Mouse (Mus musculus) intestine, embryonic 15.5 days (tissue): ENCODE results near the gene Olfr370. TPM values are rescaled to one million over a fixed set of nuclear protein-coding genes. Genes with fewer than 3 reads are reported as not detected.

Experiments
- ATAC-seq: fragments of 200-750 bp; cut with Nextera tagmentation; 2 replicates; pipeline ENCODE4 v1.8.0; 2017; ENCODE audit warnings: moderate TSS enrichment, moderate library complexity
- H3K27ac ChIP-seq: fragments of 300-500 bp; sonication (generic); 2 replicates; pipeline ENCODE4 v1.5.1; 2015; ENCODE audit warnings: mild to moderate bottlenecking, inconsistent platforms
- H3K27me3 ChIP-seq: fragments of 300-500 bp; sonication (generic); replicated peaks from 2 replicates; pipeline ENCODE4 v1.6.1; 2015; ENCODE audit warnings: inconsistent platforms
- H3K36me3 ChIP-seq: fragments of 300-500 bp; sonication (generic); 2 replicates; pipeline ENCODE4 v1.6.1; 2015; ENCODE audit warnings: inconsistent platforms
- H3K4me1 ChIP-seq: fragments of 300-500 bp; sonication (generic); replicated peaks from 2 replicates; pipeline ENCODE4 v1.6.1; 2015; ENCODE audit warnings: inconsistent platforms
- H3K4me2 ChIP-seq: fragments of 300-500 bp; sonication (generic); replicated peaks from 2 replicates; pipeline ENCODE4 v1.6.1; 2015; ENCODE audit warnings: mild to moderate bottlenecking, inconsistent platforms
- H3K4me3 ChIP-seq: fragments of 300-500 bp; sonication (generic); replicated peaks from 2 replicates; pipeline ENCODE4 v1.5.1; 2015; ENCODE audit warnings: inconsistent platforms
- H3K9ac ChIP-seq: fragments of 300-500 bp; sonication (generic); 2 replicates; pipeline ENCODE4 v1.6.1; 2015; ENCODE audit warnings: inconsistent platforms
- H3K9me3 ChIP-seq: fragments of 300-500 bp; sonication (generic); 2 replicates; pipeline ENCODE4 v1.6.1; 2016; ENCODE audit warnings: inconsistent platforms
- WGBS: fragments of 180-500 bp; shearing (Covaris S2); methylation state at CpG from one replicate; pipeline ENCODE4 v1.1.7; 2015; 5-methylcytosine and 5-hydroxymethylcytosine counted together
- polyA plus RNA-seq: library from polyadenylated mRNA; unstranded; fragments of >200 nt; fragmentation: Nextera tagmentation; extraction: Ambion mirVana; gene quantifications from 2 replicates; pipeline ENCODE4 v1.2.1, GENCODE M21; 2015

The Olfr370 gene
- polyA plus RNA-seq, 1 experiment from 2014 or later: not detected

- 49% methylated on average over 9 of the region's 9 CpGs for WGBS
- Histone ChIP-seq H3K9me3 (no peaks in the 10 kb centered on the region), H3K27me3 (no peaks in the 10 kb centered on the region), H3K4me1 (peaks cover 39% of the 10 kb centered on the region), H3K27ac (0 out of 2 replicates have a peak overlapping the region, but pooled peaks have one; percentile 13), H3K36me3 (peaks cover 9% of the 10 kb centered on the region; the same call in 1 of the 2 replicates), H3K4me3 (no peak overlapping the region), H3K4me2 (no peak overlapping the region), H3K9ac (no peak overlapping the region)
- peak; percentile 8; the same call in 1 of the 2 replicates for ATAC-seq
These were observed 41.8 kb downstream of the Olfr370 start for GRCm38 (mm10) chr8:83577384-83577791.

DNA sequence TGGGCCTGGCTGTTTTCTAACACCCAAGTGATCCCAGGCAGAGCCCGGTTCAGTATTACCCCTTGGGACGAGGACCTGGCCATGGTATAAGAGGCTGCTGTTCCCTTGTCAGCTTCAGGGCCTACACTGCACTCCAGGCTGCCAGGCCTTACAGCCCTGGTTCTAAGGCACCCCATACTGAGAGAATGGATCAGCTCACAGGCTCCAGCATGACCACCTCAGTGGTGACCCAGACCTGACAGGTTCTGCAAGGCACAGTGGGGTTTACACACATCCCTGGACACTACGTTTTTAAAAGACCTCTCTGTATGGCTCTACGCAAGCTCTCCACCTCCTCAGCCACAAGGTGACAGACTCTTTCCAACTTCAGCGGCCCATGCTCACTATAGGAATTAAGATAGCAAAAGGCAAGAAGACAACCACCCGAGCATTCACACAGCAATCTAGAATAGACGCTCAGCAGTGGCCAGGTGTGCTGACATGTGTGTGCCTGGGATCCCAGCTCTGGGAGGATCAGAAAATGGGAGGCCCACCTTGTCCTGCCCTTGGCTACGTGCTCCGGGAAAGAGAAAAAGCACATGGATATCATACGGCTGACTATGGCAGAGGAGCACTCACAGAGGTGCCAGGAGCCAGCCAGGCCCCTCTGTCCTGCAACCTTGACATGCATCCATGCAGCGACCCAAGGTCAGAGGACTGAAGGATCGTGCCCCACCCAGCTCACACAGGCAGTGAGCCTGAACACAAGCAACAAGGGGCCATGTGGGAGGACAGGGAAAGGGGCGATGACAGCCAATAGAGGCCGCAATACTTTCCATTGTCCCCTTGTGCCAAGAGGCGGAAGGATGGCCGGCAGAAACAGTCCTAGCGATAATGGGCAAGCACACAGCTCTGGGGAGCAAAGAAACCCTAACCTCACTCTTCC is 42.8 kb downstream of the Olfr370 start:
- no peak overlapping the region for H3K27ac ChIP-seq
- WGBS: 66% methylated on average over 17 of the region's 17 CpGs
- H3K4me3 ChIP-seq: no peak overlapping the region
- H3K9ac ChIP-seq: no peak overlapping the region
- no peak overlapping the region for H3K4me2 ChIP-seq
- ATAC-seq: no peak
- peaks cover 45% of the 10 kb centered on the region for H3K4me1 ChIP-seq
- H3K27me3 ChIP-seq: no peaks in the 10 kb centered on the region
- no peaks in the 10 kb centered on the region for H3K9me3 ChIP-seq
- peaks cover 5% of the 10 kb centered on the region; the same call in 1 of the 2 replicates for H3K36me3 ChIP-seq

DNA sequence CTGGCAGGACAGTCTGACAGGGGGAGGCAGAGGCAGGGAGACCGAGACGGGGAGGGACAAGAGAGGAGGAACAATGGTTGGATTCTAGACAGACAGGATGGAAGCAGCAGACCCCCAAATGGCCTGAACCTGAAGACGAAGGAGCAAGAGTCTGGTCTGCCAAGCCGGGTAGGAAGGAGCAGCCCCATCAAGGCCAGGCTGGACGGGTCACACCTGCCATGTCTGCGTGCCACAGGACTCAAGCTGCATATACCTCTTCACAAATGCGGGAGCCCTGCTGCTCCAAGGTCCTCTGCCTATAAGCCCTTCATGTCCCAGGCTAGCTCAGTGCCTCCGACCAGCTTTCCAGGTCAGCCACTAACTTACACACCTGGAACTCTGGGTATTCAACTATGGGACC is 44.1 kb downstream of the Olfr370 start:
- WGBS: 82% methylated on average over 8 of the region's 8 CpGs
- H3K27me3 ChIP-seq: no peaks in the 10 kb centered on the region
- H3K4me3 ChIP-seq: no peak overlapping the region
- no peak overlapping the region for H3K4me2 ChIP-seq
- H3K36me3 ChIP-seq: peaks cover 11% of the 10 kb centered on the region; the same call in 1 of the 2 replicates
- no peak overlapping the region for H3K27ac ChIP-seq
- peaks cover 45% of the 10 kb centered on the region for H3K4me1 ChIP-seq
- H3K9me3 ChIP-seq: no peaks in the 10 kb centered on the region
- H3K9ac ChIP-seq: no peak overlapping the region
- no peak for ATAC-seq

DNA sequence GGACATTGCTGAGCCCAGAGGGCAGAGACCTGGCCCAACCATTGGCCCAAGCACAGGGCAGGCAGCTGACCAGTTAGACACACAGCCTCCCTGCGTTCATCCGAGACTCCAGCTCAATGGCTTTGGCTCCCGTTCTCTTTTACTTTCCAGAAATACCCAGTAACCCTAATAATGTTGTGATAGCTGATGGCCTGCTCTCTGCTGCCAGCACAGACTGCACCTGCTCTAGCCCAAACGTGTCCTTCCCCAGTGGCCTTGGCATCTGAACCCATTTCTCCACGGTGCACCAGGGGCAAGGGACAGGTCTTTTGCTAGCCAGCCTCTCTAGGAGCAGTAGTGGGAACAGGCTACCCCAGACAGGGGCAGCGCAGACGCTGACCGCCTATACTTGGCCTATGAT is 45.2 kb downstream of the Olfr370 start:
- Histone ChIP-seq H3K36me3 (peaks cover 11% of the 10 kb centered on the region; the same call in 1 of the 2 replicates), H3K9me3 (no peaks in the 10 kb centered on the region), H3K9ac (no peak overlapping the region), H3K4me1 (peaks cover 50% of the 10 kb centered on the region), H3K27ac (no peak overlapping the region), H3K4me2 (no peak overlapping the region), H3K4me3 (no peak overlapping the region), H3K27me3 (no peaks in the 10 kb centered on the region)
- no peak for ATAC-seq
- 90% methylated on average over 8 of the region's 8 CpGs for WGBS

DNA sequence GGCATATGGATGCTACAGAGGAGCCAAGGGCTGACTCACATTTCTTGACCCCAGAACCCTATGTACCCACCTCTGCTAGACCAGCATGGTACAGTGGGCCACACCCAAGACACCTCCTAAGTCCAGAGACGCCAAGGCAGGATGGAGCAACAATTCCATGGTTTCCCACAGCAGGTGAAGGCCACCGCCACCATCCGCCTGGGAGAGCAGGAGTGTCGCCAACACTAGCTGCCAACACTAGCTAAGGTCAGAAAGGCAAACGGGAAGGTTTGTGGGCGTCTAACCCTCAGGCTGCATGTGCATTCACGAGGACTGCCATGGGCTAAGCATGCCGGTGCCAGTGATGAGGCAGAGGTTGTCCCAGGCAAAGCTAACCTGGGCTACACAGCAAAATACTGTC is 46.6 kb downstream of the Olfr370 start:
- Histone ChIP-seq H3K4me1 (peaks cover 40% of the 10 kb centered on the region), H3K27ac (no peak overlapping the region), H3K4me3 (no peak overlapping the region), H3K36me3 (peaks cover 11% of the 10 kb centered on the region; the same call in 1 of the 2 replicates), H3K27me3 (no peaks in the 10 kb centered on the region), H3K9ac (no peak overlapping the region), H3K4me2 (no peak overlapping the region), H3K9me3 (no peaks in the 10 kb centered on the region)
- WGBS: 87% methylated on average over 8 of the region's 8 CpGs
- ATAC-seq: no peak

DNA sequence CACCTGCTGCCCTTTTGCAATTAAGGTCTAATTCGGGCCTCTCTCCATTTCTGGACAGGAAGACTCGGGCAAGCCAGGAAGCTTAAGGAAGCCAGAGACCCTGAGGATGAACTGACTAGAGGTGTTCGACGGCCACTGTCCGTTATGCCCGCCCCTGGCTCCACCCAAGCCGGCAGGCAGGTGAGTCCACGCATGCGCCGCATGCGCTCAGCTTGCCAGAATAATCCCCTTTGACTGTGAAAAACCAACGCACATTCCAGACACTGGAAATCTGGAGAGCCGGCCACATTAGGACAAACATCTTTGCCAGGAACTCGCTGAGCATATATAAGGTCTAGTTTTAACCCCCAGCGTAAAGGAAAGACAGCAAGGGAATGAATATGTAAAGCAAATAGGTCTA is 47.7 kb downstream of the Olfr370 start:
- Histone ChIP-seq H3K27ac (no peak overlapping the region), H3K4me1 (peaks cover 35% of the 10 kb centered on the region), H3K36me3 (peaks cover 20% of the 10 kb centered on the region), H3K4me3 (no peak overlapping the region), H3K27me3 (no peaks in the 10 kb centered on the region), H3K4me2 (no peak overlapping the region), H3K9ac (no peak overlapping the region), H3K9me3 (no peaks in the 10 kb centered on the region)
- ATAC-seq: no peak
- 83% methylated on average over 15 of the region's 15 CpGs for WGBS

DNA sequence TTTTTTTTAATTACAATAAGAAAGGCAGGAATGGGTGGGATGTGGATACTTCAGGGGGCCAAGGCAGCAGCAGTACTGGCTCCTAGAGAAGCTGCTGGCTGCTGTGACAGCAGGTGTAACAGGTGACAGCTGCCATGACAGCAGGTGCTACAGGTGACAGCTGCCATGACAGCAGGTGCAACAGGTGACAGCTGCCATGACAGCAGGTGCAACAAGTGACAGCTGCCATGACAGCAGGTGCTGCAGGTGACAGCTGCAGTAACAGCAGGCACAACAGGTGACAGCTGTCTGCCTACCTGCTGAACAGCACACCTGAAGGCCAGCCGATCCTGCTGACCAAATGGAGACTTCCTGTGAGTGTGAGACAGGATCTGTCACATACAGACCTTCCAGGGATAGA is 49.2 kb downstream of the Olfr370 start:
- no peak overlapping the region for H3K4me3 ChIP-seq
- H3K27me3 ChIP-seq: no peaks in the 10 kb centered on the region
- no peak overlapping the region for H3K27ac ChIP-seq
- H3K4me2 ChIP-seq: no peak overlapping the region
- no peak for ATAC-seq
- no peak overlapping the region for H3K9ac ChIP-seq
- H3K36me3 ChIP-seq: peaks cover 22% of the 10 kb centered on the region
- 0 out of 2 replicates have a peak, but pooled peaks cover 26% of the 10 kb centered on the region for H3K4me1 ChIP-seq
- no peaks in the 10 kb centered on the region for H3K9me3 ChIP-seq
- WGBS: 83% methylated on average over 1 of the region's 1 CpGs

GRCm38 (mm10) chr8:83585333-83585732 is 49.8 kb downstream of the Olfr370 start:
- H3K4me1 ChIP-seq: 0 out of 2 replicates have a peak, but pooled peaks cover 28% of the 10 kb centered on the region
- H3K9ac ChIP-seq: no peak overlapping the region
- WGBS: 68% methylated on average over 3 of the region's 3 CpGs
- peaks cover 18% of the 10 kb centered on the region for H3K36me3 ChIP-seq
- H3K9me3 ChIP-seq: no peaks in the 10 kb centered on the region
- ATAC-seq: peak; percentile 34
- no peak overlapping the region for H3K27ac ChIP-seq
- H3K27me3 ChIP-seq: no peaks in the 10 kb centered on the region
- no peak overlapping the region for H3K4me2 ChIP-seq
- no peak overlapping the region for H3K4me3 ChIP-seq

- WGBS: 74% methylated on average over 6 of the region's 6 CpGs
These were observed 52.1 kb downstream of the Olfr370 start for GRCm38 (mm10) chr8:83587644-83588043.

DNA sequence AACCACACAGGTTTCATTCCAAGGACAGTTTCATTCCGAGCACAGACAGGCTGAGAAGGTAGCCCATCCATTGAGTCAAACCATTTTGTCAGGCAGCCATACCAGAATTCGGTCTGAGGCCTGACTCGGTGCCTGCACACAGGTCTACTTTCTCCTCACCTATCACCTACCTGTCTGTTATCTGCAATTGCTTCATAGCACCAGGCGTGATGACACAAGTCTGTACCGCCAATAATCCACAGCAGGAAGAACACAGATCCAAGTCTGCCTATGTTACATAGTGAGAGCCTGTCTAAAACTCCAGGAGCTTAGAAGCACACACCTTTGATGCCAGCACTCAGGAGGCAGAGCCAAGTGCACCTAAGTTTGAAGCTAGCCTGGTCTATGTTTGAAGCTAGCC is 53.3 kb downstream of the Olfr370 start:
- Histone ChIP-seq H3K27me3 (no peaks in the 10 kb centered on the region), H3K4me3 (no peak overlapping the region), H3K4me2 (no peak overlapping the region), H3K9ac (no peak overlapping the region), H3K9me3 (no peaks in the 10 kb centered on the region), H3K4me1 (peaks cover 28% of the 10 kb centered on the region), H3K36me3 (peaks cover 13% of the 10 kb centered on the region), H3K27ac (no peak overlapping the region)
- ATAC-seq: no peak
- 83% methylated on average over 5 of the region's 5 CpGs for WGBS

More at GRCm38 (mm10) chr8:83587644-83588043, 52.1 kb downstream of the Olfr370 start:
- Histone ChIP-seq H3K27ac (no peak overlapping the region), H3K36me3 (peaks cover 17% of the 10 kb centered on the region), H3K9ac (no peak overlapping the region), H3K27me3 (no peaks in the 10 kb centered on the region), H3K4me3 (no peak overlapping the region), H3K4me1 (peaks cover 32% of the 10 kb centered on the region), H3K9me3 (no peaks in the 10 kb centered on the region), H3K4me2 (no peak overlapping the region)
- ATAC-seq: no peak

GRCm38 (mm10) chr8:83590488-83591023 is 55.0 kb downstream of the Olfr370 start:
- Histone ChIP-seq H3K36me3 (peaks cover 11% of the 10 kb centered on the region; the same call in 1 of the 2 replicates), H3K9me3 (no peaks in the 10 kb centered on the region), H3K27me3 (no peaks in the 10 kb centered on the region), H3K4me1 (peaks cover 25% of the 10 kb centered on the region), H3K4me3 (no peak overlapping the region), H3K9ac (no peak overlapping the region), H3K4me2 (no peak overlapping the region), H3K27ac (no peak overlapping the region)
- WGBS: 79% methylated on average over 7 of the region's 7 CpGs
- no peak for ATAC-seq

GRCm38 (mm10) chr8:83592682-83593081 is 57.1 kb downstream of the Olfr370 start:
- WGBS: 45% methylated on average over 3 of the region's 3 CpGs
- H3K27me3 ChIP-seq: no peaks in the 10 kb centered on the region
- H3K4me1 ChIP-seq: peaks cover 20% of the 10 kb centered on the region
- H3K9me3 ChIP-seq: no peaks in the 10 kb centered on the region
- H3K27ac ChIP-seq: no peak overlapping the region
- peak overlapping the region; percentile 73 for H3K4me3 ChIP-seq
- peak overlapping the region; percentile 79 for H3K4me2 ChIP-seq
- H3K36me3 ChIP-seq: peaks cover 7% of the 10 kb centered on the region; the same call in 1 of the 2 replicates
- ATAC-seq: no peak
- peak overlapping the region; percentile 78 for H3K9ac ChIP-seq
